Mouse (Mus musculus) testis, adult 2 months (tissue): Measurements from ENCODE around the gene Teddm1a. TPM values are rescaled to one million over a fixed set of nuclear protein-coding genes. Genes with fewer than 3 reads are reported as not detected.

Experiments
- H3K27ac ChIP-seq: fragments of 200-500 bp; 2 replicates; pipeline ENCODE4 v1.5.1; 2012; ENCODE audit warnings: low read depth, low read length; ENCODE audit not compliant: control insufficient read depth, insufficient read depth
- H3K27me3 ChIP-seq: fragments of 200-500 bp; 2 replicates; pipeline ENCODE4 v1.6.1; 2012; ENCODE audit warnings: mild to moderate bottlenecking, low read length, moderate library complexity; ENCODE audit not compliant: control insufficient read depth, insufficient read depth
- H3K36me3 ChIP-seq: fragments of 200-500 bp; 2 replicates; pipeline ENCODE4 v1.6.1; 2012; ENCODE audit warnings: mild to moderate bottlenecking, low read length; ENCODE audit not compliant: control insufficient read depth, insufficient read depth
- H3K4me1 ChIP-seq: fragments of 200-500 bp; 2 replicates; pipeline ENCODE4 v1.6.1; 2012; ENCODE audit warnings: low read length; ENCODE audit not compliant: control insufficient read depth, insufficient read depth
- H3K4me3 ChIP-seq: fragments of 200-500 bp; 2 replicates; pipeline ENCODE4 v1.5.1; 2012; ENCODE audit warnings: low read depth, mild to moderate bottlenecking, low read length, moderate library complexity, mixed read lengths; ENCODE audit not compliant: control insufficient read depth
- CTCF ChIP-seq: fragments of 200-500 bp; IDR thresholded peaks from 2 replicates; pipeline ENCODE4 v1.5.1; 2012; ENCODE audit warnings: low read depth, mild to moderate bottlenecking, inconsistent platforms, low read length, moderate library complexity; ENCODE audit not compliant: control insufficient read depth, insufficient read depth, insufficient replicate concordance
- POLR2A ChIP-seq: fragments of 200-500 bp; IDR thresholded peaks from 2 replicates; pipeline ENCODE4 v1.6.1; 2012; ENCODE audit warnings: low read depth, mild to moderate bottlenecking, inconsistent platforms, low read length, moderate library complexity; ENCODE audit not compliant: control insufficient read depth
- polyA plus RNA-seq: library from polyadenylated mRNA; depleted of rRNA; stranded (reverse); fragments of >200 nt; gene quantifications from 2 replicates; pipeline ENCODE4 v1.2.3, GENCODE M21; 2012

The Teddm1a gene
- polyA plus RNA-seq, 1 experiment: not detected

GRCm38 (mm10) chr1:153886024-153886633 lies 5.4 kb upstream of the Teddm1a start:
- peaks cover 5% of the 10 kb centered on the region for H3K4me1 ChIP-seq
- H3K27me3 ChIP-seq: no peaks in the 10 kb centered on the region
- TF ChIP-seq CTCF: no peak
- TF ChIP-seq POLR2A: no peak
- no peaks in the 10 kb centered on the region for H3K36me3 ChIP-seq
- H3K27ac ChIP-seq: no peak overlapping the region
- H3K4me3 ChIP-seq: no peak overlapping the region

- Histone ChIP-seq H3K4me3 (no peak overlapping the region), H3K27ac (no peak overlapping the region), H3K36me3 (no peaks in the 10 kb centered on the region), H3K4me1 (peaks cover 5% of the 10 kb centered on the region), H3K27me3 (no peaks in the 10 kb centered on the region)
- TF ChIP-seq CTCF (no peak), POLR2A (no peak)
These were observed 1.4 kb upstream of the Teddm1a start for GRCm38 (mm10) chr1:153890121-153890520.

GRCm38 (mm10) chr1:153893746-153894145 lies 2.2 kb downstream of the Teddm1a start:
- Histone ChIP-seq H3K27me3 (no peaks in the 10 kb centered on the region), H3K27ac (no peak overlapping the region), H3K4me3 (no peak overlapping the region), H3K4me1 (peaks cover 3% of the 10 kb centered on the region; the same call in 1 of the 2 replicates), H3K36me3 (no peaks in the 10 kb centered on the region)
- TF ChIP-seq CTCF (no peak), POLR2A (no peak)

- H3K36me3 ChIP-seq: no peaks in the 10 kb centered on the region
- no peak overlapping the region for H3K4me3 ChIP-seq
- no peak overlapping the region for H3K27ac ChIP-seq
- TF ChIP-seq CTCF (no peak), POLR2A (no peak)
- peaks cover 7% of the 10 kb centered on the region for H3K4me1 ChIP-seq
- H3K27me3 ChIP-seq: no peaks in the 10 kb centered on the region
These were observed 2.8 kb downstream of the Teddm1a start for GRCm38 (mm10) chr1:153894201-153894893.

- Histone ChIP-seq H3K27ac (no peak overlapping the region), H3K4me1 (peaks cover 7% of the 10 kb centered on the region), H3K4me3 (no peak overlapping the region), H3K27me3 (no peaks in the 10 kb centered on the region), H3K36me3 (no peaks in the 10 kb centered on the region)
- no peak for TF ChIP-seq POLR2A
- TF ChIP-seq CTCF: peak; percentile 70; the same call in 1 of the 2 replicates
These were observed 3.4 kb downstream of the Teddm1a start for GRCm38 (mm10) chr1:153894979-153895378.

- TF ChIP-seq CTCF: no peak
- no peak for TF ChIP-seq POLR2A
- H3K4me1 ChIP-seq: peaks cover 7% of the 10 kb centered on the region
- H3K4me3 ChIP-seq: no peak overlapping the region
- H3K27ac ChIP-seq: no peak overlapping the region
- H3K36me3 ChIP-seq: no peaks in the 10 kb centered on the region
- no peaks in the 10 kb centered on the region for H3K27me3 ChIP-seq
These were observed 5.7 kb downstream of the Teddm1a start for GRCm38 (mm10) chr1:153897196-153897595.

GRCm38 (mm10) chr1:153898989-153899730 lies 7.6 kb downstream of the Teddm1a start:
- no peaks in the 10 kb centered on the region for H3K27me3 ChIP-seq
- peaks cover 7% of the 10 kb centered on the region for H3K4me1 ChIP-seq
- no peaks in the 10 kb centered on the region for H3K36me3 ChIP-seq
- TF ChIP-seq CTCF (no peak), POLR2A (no peak)
- H3K4me3 ChIP-seq: peak overlapping the region; percentile 90
- peak overlapping the region; percentile 63 for H3K27ac ChIP-seq
